Mouse (Mus musculus): ENCODE results near the gene Slc6a17.

DNA sequence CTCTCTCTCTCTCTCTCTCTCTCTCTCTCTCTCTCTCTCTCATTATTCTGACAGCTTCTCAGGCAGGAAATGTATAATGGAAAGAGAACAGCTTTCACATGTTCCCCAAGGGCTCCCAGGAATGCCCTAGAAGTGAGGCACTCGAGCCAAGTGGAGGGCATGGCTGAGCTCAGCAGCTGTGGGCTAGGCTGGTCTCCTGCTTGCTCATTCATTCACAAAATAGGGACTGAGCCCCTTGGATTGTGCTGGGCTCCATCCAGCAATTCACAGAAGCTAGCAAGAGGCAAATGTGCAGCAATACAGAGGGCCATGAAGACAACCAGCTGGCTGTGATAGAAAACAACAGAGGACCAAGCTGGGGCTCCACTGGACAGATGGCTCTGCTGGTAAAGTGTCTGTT is 86.5 kb downstream of the Slc6a17 start:
- TF ChIP-seq CTCF (conservative IDR thresholded peaks at IDR 0.05; ENCODE audit: insufficient read depth, insufficient read length, low read depth, low read length) (no peak), POLR2A (IDR thresholded peaks at IDR 0.05; ENCODE audit: low read depth, low read length) (no peak)
